Mouse (Mus musculus): ENCODE measurements around the gene Zfp263.

DNA sequence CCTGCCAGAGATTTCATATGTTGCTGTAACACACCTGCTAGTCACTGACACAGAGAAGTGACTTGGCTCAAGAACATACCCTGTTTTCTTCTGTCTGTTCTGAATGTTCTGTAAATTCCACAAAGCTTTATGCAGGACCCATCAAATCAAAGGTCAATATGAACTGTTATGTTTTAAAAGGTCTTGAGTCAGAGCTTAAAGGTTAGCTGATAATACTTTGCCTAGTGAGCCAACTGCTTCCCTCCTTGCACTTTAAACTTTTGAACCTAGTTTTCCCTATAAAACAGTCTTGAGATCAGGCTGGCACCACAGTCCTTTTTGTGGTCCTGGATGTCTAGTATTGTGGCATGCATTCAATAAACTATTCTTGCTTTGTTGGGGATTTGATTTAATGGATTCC is 44.5 kb downstream of the Zfp263 start:
- TF ChIP-seq FOSL1 (IDR thresholded peaks at IDR 0.05; ENCODE audit: insufficient read depth, low read length, poor library complexity, severe bottlenecking) (no peak), MAX (IDR thresholded peaks at IDR 0.05) (no peak), CEBPB (IDR thresholded peaks at IDR 0.05; ENCODE audit: low read depth) (no peak), CTCF (IDR thresholded peaks at IDR 0.05; ENCODE audit: control insufficient read depth, insufficient read depth, insufficient read length) (no peak), MYOD1 (IDR thresholded peaks at IDR 0.05; ENCODE audit: control insufficient read depth, insufficient read length, low read depth) (no peak), USF1 (IDR thresholded peaks at IDR 0.05; ENCODE audit: low read depth) (no peak)
